ENCODE assay signal across 9 mouse cellular contexts in the genomic region with DNA sequence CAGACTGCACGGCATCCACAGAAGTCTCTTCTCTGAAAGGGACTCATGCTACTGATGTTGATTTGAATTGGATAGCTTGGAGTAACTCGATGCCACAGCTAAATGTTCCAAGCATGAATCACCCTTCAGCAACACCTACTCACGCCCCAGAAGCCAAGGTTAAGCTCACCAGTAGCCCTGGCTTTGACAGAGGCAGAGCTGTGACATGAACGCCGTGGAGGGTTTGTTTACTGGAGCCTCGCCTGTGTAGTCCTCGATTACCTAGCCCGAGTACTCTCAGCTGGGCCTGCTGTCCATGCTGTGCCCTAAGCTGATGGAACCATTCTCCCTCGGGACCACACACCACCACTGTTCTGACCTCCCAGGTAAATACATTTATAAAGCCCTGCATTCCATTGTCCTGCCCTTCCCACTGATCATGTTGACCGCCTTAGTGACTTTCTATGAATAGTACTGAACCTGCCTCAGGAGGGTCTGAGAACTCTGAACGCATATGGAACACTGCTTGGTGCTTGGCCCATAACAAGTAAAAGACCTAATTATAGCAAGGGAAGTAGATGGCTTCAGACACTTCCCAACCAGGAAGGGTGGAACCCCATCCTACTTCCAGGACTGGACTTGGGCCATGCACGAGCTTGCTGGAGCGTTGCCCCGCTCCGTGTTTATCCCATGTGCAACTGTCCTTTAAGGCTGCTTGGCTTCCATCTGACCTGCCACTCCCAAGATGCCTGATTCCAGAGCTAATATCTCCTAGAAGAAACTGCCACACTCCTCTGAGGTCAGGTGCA. TPM values are rescaled to one million over a fixed set of nuclear protein-coding genes. Genes with fewer than 3 reads are reported as not detected.
DNase-seq lines count a peak whose midpoint lies in the region; ATAC-seq and TF ChIP-seq lines count a peak whose summit lies in the region.
"Had no signal": no experiment of that assay in that cellular context is flagged by ENCODE, and none has a peak within 500 bp of the region (broad histone marks: within the 10 kb centered on the region; RNA-seq: fewer than 3 reads in every experiment).

No protein-coding gene starts in this region.

- no peaks in the 10 kb centered on the region for H3K27me3 ChIP-seq in C2C12 (ENCODE audit: control insufficient read depth, insufficient read depth, insufficient read length)
- H3K27me3 ChIP-seq in heart, embryonic 11.5 days (ENCODE audit: control insufficient read depth, insufficient read depth, low read length): no peaks in the 10 kb centered on the region
- no peaks in the 10 kb centered on the region for H3K27me3 ChIP-seq in kidney, postnatal 0 days (ENCODE audit: insufficient read depth, low read length)

- TF ChIP-seq CTCF in C2C12 (IDR thresholded peaks at IDR 0.05; ENCODE audit: control insufficient read depth, insufficient read depth, insufficient read length): no peak
- TF ChIP-seq CTCF in kidney, postnatal 0 days (IDR thresholded peaks at IDR 0.05; ENCODE audit: low read depth): no peak

- peaks cover 9% of the 10 kb centered on the region for H3K4me1 ChIP-seq in heart, embryonic 11.5 days (ENCODE audit: control insufficient read depth, insufficient read depth, low read length)
- no peaks in the 10 kb centered on the region; the same call in 1 of the 2 replicates for H3K4me1 ChIP-seq in kidney, postnatal 0 days (replicated peaks; ENCODE audit: insufficient read depth, low read length)

- DNase-seq in adrenal gland, adult 8-10 months: peak; percentile 70
- DNase-seq in kidney, postnatal 0 days (ENCODE audit: low spot score): no peak
- DNase-seq in urinary bladder, postnatal 25 days (ENCODE audit: low spot score): peak; percentile 57
- DNase-seq in spleen, postnatal 36 days (ENCODE audit: low spot score in 2 of 2): no peak
- no peak for DNase-seq in liver
- no peak for DNase-seq in yolk sac, embryonic 10.5 days (ENCODE audit: low spot score)

- H3K36me3 ChIP-seq in C2C12 (ENCODE audit: control insufficient read depth, insufficient read depth): peaks cover 16% of the 10 kb centered on the region
- peaks cover 9% of the 10 kb centered on the region for H3K36me3 ChIP-seq in heart, embryonic 11.5 days (ENCODE audit: control insufficient read depth, insufficient read depth, low read length)
- peaks cover 17% of the 10 kb centered on the region for H3K36me3 ChIP-seq in kidney, postnatal 0 days (ENCODE audit: insufficient read depth, low read length)

- no peak overlapping the region for H3ac ChIP-seq in C2C12 (ENCODE audit: control insufficient read depth, insufficient read length, low read depth)

- H3K4me3 ChIP-seq in C2C12 (ENCODE audit: insufficient read depth, poor library complexity, severe bottlenecking): no peak overlapping the region
- no peak overlapping the region for H3K4me3 ChIP-seq in heart, embryonic 11.5 days (ENCODE audit: low read depth, low read length)
- H3K4me3 ChIP-seq in kidney, postnatal 0 days (replicated peaks; ENCODE audit: low read depth, low read length): no peak overlapping the region
- H3K4me3 ChIP-seq: megakaryocyte, embryonic 14.5 days had no signal

- peaks cover 3% of the 10 kb centered on the region for H3K79me3 ChIP-seq in C2C12 (ENCODE audit: low read depth)

- peak overlapping the region; percentile 66 for H3K27ac ChIP-seq in heart, embryonic 11.5 days (ENCODE audit: low read depth, low read length)
- peak overlapping the region; percentile 58 for H3K27ac ChIP-seq in kidney, postnatal 0 days

- H3K9ac ChIP-seq in heart, embryonic 11.5 days (ENCODE audit: low read depth, low read length): no peak overlapping the region
- no peak overlapping the region for H3K9ac ChIP-seq in kidney, postnatal 0 days (ENCODE audit: low read depth, low read length)

- WGBS in heart, embryonic 11.5 days (ENCODE audit: insufficient replicate concordance): 56% methylated on average over 15 of the region's 15 CpGs
- WGBS in kidney, postnatal 0 days: 28% methylated on average over 15 of the region's 15 CpGs

- peaks cover 6% of the 10 kb centered on the region for H3K79me2 ChIP-seq in C2C12 (ENCODE audit: control insufficient read depth, insufficient read depth)

- ATAC-seq in heart, embryonic 11.5 days (replicated peaks; ENCODE audit: insufficient number of reproducible peaks, low FRiP score, low TSS enrichment): no peak
- peak; percentile 37 for ATAC-seq in kidney, postnatal 0 days (replicated peaks; ENCODE audit: low FRiP score, low read depth)

- H3K4me2 ChIP-seq in heart, embryonic 11.5 days: no peak overlapping the region
- H3K4me2 ChIP-seq in kidney, postnatal 0 days (ENCODE audit: low read length): no peak overlapping the region

- no peaks in the 10 kb centered on the region for H3K9me3 ChIP-seq in heart, embryonic 11.5 days (replicated peaks; ENCODE audit: control insufficient read depth, low read length)
- H3K9me3 ChIP-seq in kidney, postnatal 0 days (replicated peaks; ENCODE audit: low read length): no peaks in the 10 kb centered on the region
- H3K9me3 ChIP-seq: megakaryocyte, embryonic 14.5 days had no signal

TF ChIP-seq in C2C12, 6 proteins besides CTCF, POLR2A, EP300 and RAD21:
- TF ChIP-seq MYOD1 (IDR thresholded peaks at IDR 0.05; ENCODE audit: control insufficient read depth, insufficient read length, low read depth) (no peak), MAX (IDR thresholded peaks at IDR 0.05) (peak; percentile 48)

RNA-seq across cellular contexts. Expression of a gene that starts 7.7 kb away (rescaled TPM):
- 20.6 TPM for polyA plus RNA-seq in C2C12 (2012; fragmentation: generic; extraction: Trizol)
- 10 to 100 TPM; 39.2 to 41.7 (median 40.0) TPM for total RNA-seq in adrenal gland, adult 8-10 months (2022)
- 41.8 and 42.8 TPM in 2 replicates for polyA plus RNA-seq in heart, embryonic 11.5 days (2014; fragmentation: Nextera tagmentation; extraction: Ambion mirVana)
- polyA plus RNA-seq in kidney, postnatal 0 days (2015; fragmentation: Nextera tagmentation; extraction: Ambion mirVana): 45.7 and 48.9 TPM in 2 replicates

RNA-seq across cellular contexts. Expression of a gene that starts 7.7 kb away (rescaled TPM):
- 29.9 TPM for polyA plus RNA-seq in C2C12 (2012; fragmentation: generic; extraction: Trizol)
- 10 to 100 TPM; 65.7 to 82.3 (median 74.3) TPM for total RNA-seq in adrenal gland, adult 8-10 months (2022)
- 50.0 and 51.3 TPM in 2 replicates for polyA plus RNA-seq in heart, embryonic 11.5 days (2014; fragmentation: Nextera tagmentation; extraction: Ambion mirVana)
- 57.8 and 61.4 TPM in 2 replicates for polyA plus RNA-seq in kidney, postnatal 0 days (2015; fragmentation: Nextera tagmentation; extraction: Ambion mirVana)

RNA-seq across cellular contexts. Expression of a gene that starts 27.5 kb away (rescaled TPM):
- 32.1 TPM for polyA plus RNA-seq in C2C12 (2012; fragmentation: generic; extraction: Trizol)
- total RNA-seq in adrenal gland, adult 8-10 months (2022): 10 to 100 TPM; 12.8 to 16.6 (median 16.0) TPM
- 3.4 and 4.6 TPM in 2 replicates for polyA plus RNA-seq in heart, embryonic 11.5 days (2014; fragmentation: Nextera tagmentation; extraction: Ambion mirVana)
- 6.3 and 6.8 TPM in 2 replicates for polyA plus RNA-seq in kidney, postnatal 0 days (2015; fragmentation: Nextera tagmentation; extraction: Ambion mirVana)

RNA-seq across cellular contexts. Expression of a gene that starts 33.2 kb away (rescaled TPM):
- polyA plus RNA-seq in C2C12 (2012; fragmentation: generic; extraction: Trizol): 61.4 TPM
- total RNA-seq in adrenal gland, adult 8-10 months (2022): 100 to 1,000 TPM in 1 of 4 experiments, 10 to 100 TPM in 3; 50.3 to 118 (median 79.5) TPM
- 454 and 458 TPM in 2 replicates for polyA plus RNA-seq in heart, embryonic 11.5 days (2014; fragmentation: Nextera tagmentation; extraction: Ambion mirVana)
- 135 and 148 TPM in 2 replicates for polyA plus RNA-seq in kidney, postnatal 0 days (2015; fragmentation: Nextera tagmentation; extraction: Ambion mirVana)

RNA-seq across cellular contexts. Expression of a gene that starts 53.3 kb away (rescaled TPM):
- polyA plus RNA-seq in C2C12 (2012; fragmentation: generic; extraction: Trizol): 116 TPM
- 100 to 1,000 TPM in 2 of 4 experiments, 10 to 100 TPM in 2; 87.5 to 137 (median 109) TPM for total RNA-seq in adrenal gland, adult 8-10 months (2022)
- polyA plus RNA-seq in heart, embryonic 11.5 days (2014; fragmentation: Nextera tagmentation; extraction: Ambion mirVana): 94.9 and 101 TPM in 2 replicates
- 52.6 and 61.3 TPM in 2 replicates for polyA plus RNA-seq in kidney, postnatal 0 days (2015; fragmentation: Nextera tagmentation; extraction: Ambion mirVana)

Comparison
In these comparisons a context has a peak if more than half of its experiments do, and no peak if none do; other contexts are left out.
1. DNase-seq: peak in adrenal gland, adult 8-10 months (single experiment) and urinary bladder, postnatal 25 days (single experiment); none in kidney, postnatal 0 days (single experiment), spleen, postnatal 36 days (0 of 2), liver (single experiment) and yolk sac, embryonic 10.5 days (single experiment).